Mouse (Mus musculus) lung, embryonic 14.5 days (tissue): ENCODE results near the gene Rack1. TPM values are rescaled to one million over a fixed set of nuclear protein-coding genes. Genes with fewer than 3 reads are reported as not detected.
A peak's percentile ranks its signal among the peaks of the same experiment; 100 is the strongest.
"Not testable (repeated sequence)": the region's sequence is repeated elsewhere in the genome, so short reads cannot be mapped to it uniquely, and the experiment has no call there.

Experiments
- ATAC-seq: fragments of 200-750 bp; cut with Nextera tagmentation; 2 replicates; pipeline ENCODE4 v1.8.0; 2017; ENCODE audit warnings: mild to moderate bottlenecking, moderate TSS enrichment, moderate library complexity; ENCODE audit not compliant: insufficient read depth
- DNase-seq: peaks from one replicate; pipeline ENCODE4 v3.0.0-alpha.2; 2015
- H3K27ac ChIP-seq: fragments of 300-500 bp; sonication (generic); 2 replicates; pipeline ENCODE4 v1.5.1; 2014; ENCODE audit warnings: low read depth, mild to moderate bottlenecking, moderate library complexity
- H3K27me3 ChIP-seq: fragments of 300-500 bp; sonication (generic); 2 replicates; pipeline ENCODE4 v1.6.1; 2014; ENCODE audit warnings: low read length, control low read depth; ENCODE audit not compliant: insufficient read depth
- H3K36me3 ChIP-seq: fragments of 300-500 bp; sonication (generic); 2 replicates; pipeline ENCODE4 v1.6.1; 2014; ENCODE audit warnings: control low read depth; ENCODE audit not compliant: insufficient read depth
- H3K4me1 ChIP-seq: fragments of 300-500 bp; sonication (generic); 2 replicates; pipeline ENCODE4 v1.6.1; 2014; ENCODE audit warnings: antibody characterized with exemption, control low read depth; ENCODE audit not compliant: insufficient read depth
- H3K4me2 ChIP-seq: fragments of 300-500 bp; sonication (generic); 2 replicates; pipeline ENCODE4 v1.6.1; 2014; ENCODE audit warnings: mild to moderate bottlenecking
- H3K4me3 ChIP-seq: fragments of 300-500 bp; sonication (generic); 2 replicates; pipeline ENCODE4 v1.5.1; 2014; ENCODE audit warnings: low read depth, low read length
- H3K9ac ChIP-seq: fragments of 300-500 bp; sonication (generic); 2 replicates; pipeline ENCODE4 v1.6.1; 2014
- H3K9me3 ChIP-seq: fragments of 300-500 bp; sonication (generic); 2 replicates; pipeline ENCODE4 v1.6.1; 2016; ENCODE audit warnings: low read depth, low read length, control low read depth
- CTCF ChIP-seq: IDR thresholded peaks from 2 replicates; pipeline ENCODE4 v1.5.1; 2016; ENCODE audit warnings: antibody characterized with exemption, low read depth
- WGBS: fragments of 180-500 bp; shearing (Covaris S2); extraction: QIAGEN DNeasy Blood & Tissue Kit; methylation state at CpG from one replicate; pipeline ENCODE4 v1.1.7; 2014; 5-methylcytosine and 5-hydroxymethylcytosine counted together
- polyA plus RNA-seq: library from polyadenylated mRNA; unstranded; fragments of >200 nt; fragmentation: Nextera tagmentation; extraction: Ambion mirVana; gene quantifications from 2 replicates; pipeline ENCODE4 v1.2.1, GENCODE M21; 2014

The Rack1 gene
- polyA plus RNA-seq, 1 experiment from 2014 or later, result 940 TPM

DNA sequence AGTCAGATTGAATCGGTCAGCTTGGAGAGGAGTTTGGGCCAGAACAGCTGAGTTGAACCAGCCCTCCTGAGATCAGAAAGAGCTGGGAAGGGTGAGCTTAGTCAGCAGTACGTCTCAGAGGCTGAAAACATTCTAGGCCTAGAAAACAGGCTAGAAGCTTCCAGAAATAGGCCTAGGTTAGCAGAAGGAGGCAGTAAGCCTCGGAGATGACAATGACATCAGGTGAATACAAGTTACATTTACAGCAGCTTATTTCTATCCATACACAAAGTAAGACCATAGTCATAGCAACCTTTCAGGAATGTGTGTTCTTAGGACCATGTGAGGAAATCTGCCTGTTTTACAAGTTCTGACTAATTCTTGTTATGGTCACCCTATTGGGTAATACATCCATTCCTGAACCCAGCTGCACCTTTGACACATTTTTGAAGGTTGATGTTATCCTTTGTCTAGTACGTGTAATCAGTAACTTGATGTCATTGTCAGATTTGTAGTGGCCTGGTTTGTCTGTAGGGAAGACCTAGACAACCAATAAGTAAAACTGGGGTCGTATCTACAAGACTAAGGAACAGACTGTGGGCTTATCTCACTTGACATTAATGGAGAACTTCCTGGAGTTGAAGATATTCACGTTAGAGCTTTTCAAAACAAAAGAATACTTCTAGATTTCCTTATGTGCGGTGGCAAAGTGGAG is 19.6 kb downstream of the Rack1 start:
- Histone ChIP-seq H3K9me3 (no peaks in the 10 kb centered on the region), H3K27me3 (peaks cover 11% of the 10 kb centered on the region; the same call in 1 of the 2 replicates), H3K4me3 (no peak overlapping the region), H3K4me1 (no peaks in the 10 kb centered on the region), H3K27ac (no peak overlapping the region), H3K36me3 (peaks cover 8% of the 10 kb centered on the region; the same call in 1 of the 2 replicates), H3K9ac (no peak overlapping the region), H3K4me2 (no peak overlapping the region)
- ATAC-seq (no peak), DNase-seq (no peak)
- 62% methylated on average over 7 of the region's 7 CpGs for WGBS
- no peak for TF ChIP-seq CTCF

- H3K4me3 ChIP-seq, result no peak overlapping the region
- no peak overlapping the region for H3K4me2 ChIP-seq
- no peaks in the 10 kb centered on the region for H3K9me3 ChIP-seq
- no peak overlapping the region for H3K9ac ChIP-seq
- TF ChIP-seq CTCF, result no peak
- no peaks in the 10 kb centered on the region for H3K4me1 ChIP-seq
- ATAC-seq (no peak), DNase-seq (no peak)
- H3K27me3 ChIP-seq, result peaks cover 11% of the 10 kb centered on the region; the same call in 1 of the 2 replicates
- peaks cover 6% of the 10 kb centered on the region; the same call in 1 of the 2 replicates for H3K36me3 ChIP-seq
- H3K27ac ChIP-seq, result no peak overlapping the region
These were observed 20.2 kb downstream of the Rack1 start for GRCm38 (mm10) chr11:48820308-48820674.

DNA sequence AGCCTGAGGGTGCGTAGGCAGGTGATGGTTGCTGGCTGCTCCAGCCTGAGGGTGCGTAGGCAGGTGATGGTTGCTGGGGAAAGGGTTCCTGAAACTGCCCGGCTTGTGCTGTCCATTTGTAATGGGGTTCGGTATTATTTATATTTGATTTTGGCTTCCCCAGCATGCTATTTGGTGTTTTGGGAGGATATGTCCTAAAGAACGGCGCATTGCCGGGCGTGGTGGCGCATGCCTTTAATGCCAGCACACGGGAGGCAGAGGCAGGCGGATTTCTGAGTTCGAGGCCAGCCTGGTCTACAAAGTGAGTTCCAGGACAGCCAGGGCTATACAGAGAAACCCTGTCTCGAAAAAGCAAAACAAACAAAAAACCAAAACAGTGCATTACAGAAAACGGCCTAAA is 21.2 kb downstream of the Rack1 start:
- H3K4me2 ChIP-seq, H3K9me3 ChIP-seq, H3K27ac ChIP-seq, ATAC-seq, H3K9ac ChIP-seq, H3K36me3 ChIP-seq, H3K4me3 ChIP-seq, H3K4me1 ChIP-seq, DNase-seq: not testable (repeated sequence)
- H3K27me3 ChIP-seq, result peaks cover 11% of the 10 kb centered on the region; the same call in 1 of the 2 replicates
- WGBS, result 79% methylated on average over 14 of the region's 14 CpGs

DNA sequence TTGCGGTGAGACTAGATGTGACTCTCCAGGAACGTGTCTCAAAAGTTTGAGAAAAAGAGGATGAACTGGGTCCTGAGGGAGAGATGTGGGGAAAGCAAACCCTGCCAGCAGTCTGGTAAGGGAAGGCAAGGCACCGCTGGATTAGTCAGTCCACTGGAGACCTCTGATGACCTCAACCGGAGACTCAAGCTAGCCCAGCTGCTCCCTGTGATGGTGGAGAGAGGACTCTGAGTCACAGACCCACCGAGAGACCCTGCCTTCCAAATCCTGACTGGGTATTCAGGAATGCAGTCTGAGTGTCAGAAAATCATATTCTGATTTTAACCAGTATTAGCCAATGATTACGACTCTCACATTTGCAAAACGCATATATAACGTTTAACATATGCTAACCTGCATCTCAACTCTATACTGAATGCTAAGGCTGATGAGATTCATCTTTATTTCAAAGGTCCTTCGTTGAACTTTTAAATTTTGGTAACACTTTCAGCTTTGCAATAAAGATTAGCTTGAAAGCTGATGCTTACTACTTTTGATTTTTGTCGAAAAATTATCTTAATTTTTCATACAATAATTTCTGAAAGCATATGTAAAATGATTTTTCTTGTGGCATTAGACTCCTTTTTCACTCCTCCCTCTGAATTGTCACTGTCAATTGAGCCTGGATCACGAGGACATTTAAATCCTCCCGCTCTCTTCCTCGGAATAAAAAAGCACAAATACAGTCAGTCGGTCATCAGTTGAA is 22.8 kb downstream of the Rack1 start:
- Histone ChIP-seq H3K4me3 (peak overlapping the region; percentile 40), H3K4me2 (peak overlapping the region; percentile 79), H3K4me1 (no peaks in the 10 kb centered on the region), H3K9me3 (no peaks in the 10 kb centered on the region), H3K36me3 (no peaks in the 10 kb centered on the region), H3K27ac (no peak overlapping the region), H3K27me3 (peaks cover 11% of the 10 kb centered on the region; the same call in 1 of the 2 replicates), H3K9ac (peak overlapping the region; percentile 32; the same call in 1 of the 2 replicates)
- 31% methylated on average over 14 of the region's 14 CpGs for WGBS
- TF ChIP-seq CTCF, result no peak
- ATAC-seq, result no peak
- no peak for DNase-seq

DNA sequence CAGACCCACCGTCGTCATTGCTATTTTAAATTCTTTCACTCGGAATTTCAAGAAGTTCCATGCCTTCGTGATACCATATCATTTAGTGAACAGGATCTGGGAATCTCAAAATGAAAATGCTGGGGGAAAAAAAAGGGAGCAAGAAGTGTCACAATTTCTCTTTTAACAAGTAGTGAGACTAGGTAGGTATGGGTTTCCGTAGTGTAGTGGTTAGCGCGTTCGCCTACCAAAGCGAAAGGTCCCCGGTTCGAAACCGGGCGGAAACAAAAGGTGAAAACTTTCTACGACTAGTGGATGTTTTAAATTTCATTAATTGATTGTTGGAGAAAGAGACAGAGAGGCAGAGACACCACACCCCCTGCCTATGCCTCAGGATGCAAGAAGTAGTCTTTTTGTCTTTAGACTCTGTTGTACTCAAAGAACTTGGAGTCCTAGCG is 23.4 kb downstream of the Rack1 start:
- WGBS, result under 1% methylated on average over 15 of the region's 15 CpGs
- Histone ChIP-seq H3K4me1 (no peaks in the 10 kb centered on the region), H3K4me2 (peak overlapping the region; percentile 79), H3K9me3 (no peaks in the 10 kb centered on the region), H3K27me3 (peaks cover 11% of the 10 kb centered on the region; the same call in 1 of the 2 replicates), H3K36me3 (no peaks in the 10 kb centered on the region), H3K27ac (no peak overlapping the region), H3K4me3 (peak overlapping the region; percentile 40), H3K9ac (peak overlapping the region; percentile 32)
- ATAC-seq, result peak; percentile 26
- peak; percentile 91 for DNase-seq
- TF ChIP-seq CTCF, result no peak

GRCm38 (mm10) chr11:48824311-48824830 is 24.2 kb downstream of the Rack1 start:
- Histone ChIP-seq H3K9ac (peak overlapping the region; percentile 26), H3K9me3 (no peaks in the 10 kb centered on the region), H3K27me3 (peaks cover 11% of the 10 kb centered on the region; the same call in 1 of the 2 replicates), H3K4me3 (peak overlapping the region; percentile 40), H3K4me1 (no peaks in the 10 kb centered on the region), H3K27ac (no peak overlapping the region), H3K4me2 (peak overlapping the region; percentile 79), H3K36me3 (no peaks in the 10 kb centered on the region)
- DNase-seq, result no peak
- no peak for TF ChIP-seq CTCF
- 3% methylated on average over 22 of the region's 22 CpGs for WGBS
- ATAC-seq, result no peak

DNA sequence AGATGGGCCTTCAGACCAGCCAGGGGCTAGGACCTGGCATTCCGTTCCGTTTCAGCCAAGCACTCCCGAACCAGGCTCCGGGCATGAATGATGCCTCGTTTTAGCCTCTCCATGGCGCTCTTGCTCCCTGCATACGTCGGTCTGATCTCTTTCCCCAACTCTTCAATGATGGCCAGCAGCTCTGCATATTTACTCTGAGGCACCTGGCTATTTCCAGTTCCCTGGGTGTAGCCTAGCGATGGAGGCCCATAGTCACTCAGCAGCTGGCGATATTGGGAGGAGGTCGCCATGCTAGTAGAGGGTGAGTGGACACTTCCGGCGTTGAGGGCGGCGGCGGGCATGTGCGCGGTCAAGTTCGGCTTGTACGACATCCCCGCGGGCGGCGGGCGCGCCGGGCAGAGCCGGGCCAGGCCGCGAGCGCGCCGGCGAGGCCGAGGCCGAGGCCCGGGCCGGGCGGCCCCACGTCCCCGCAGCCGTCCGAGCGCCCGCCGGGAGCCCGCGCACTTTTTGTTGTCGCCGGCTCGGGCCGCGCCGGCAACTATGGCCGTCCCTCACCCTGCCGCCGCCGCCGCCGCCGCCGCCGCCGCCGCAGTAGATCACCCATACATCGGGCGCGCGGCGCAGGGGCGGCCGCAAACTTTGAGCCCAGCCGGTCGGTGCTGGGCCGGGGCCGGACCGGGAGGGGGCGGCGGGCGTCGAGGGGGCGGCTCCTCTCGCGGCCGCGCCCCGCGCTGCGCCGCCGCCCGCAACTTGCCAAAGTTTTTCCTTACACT is 26.0 kb downstream of the Rack1 start, which contains the start of the genes Trim7 and Gm12184:
Trim7 (plus strand) TSS at position 162 of the 773 bp plus-strand sequence.
Gm12184 (minus strand) TSS at position 677 of the 773 bp plus-strand sequence.
- DNase-seq, H3K9me3 ChIP-seq, H3K36me3 ChIP-seq, H3K4me1 ChIP-seq: not testable (repeated sequence)
- under 1% methylated on average over 33 of the region's 92 CpGs for WGBS
- Histone ChIP-seq H3K27ac (peak within 1 kb of the TSS; percentile 33), H3K4me3 (peak within 1 kb of the TSS; percentile 44), H3K27me3 (peaks cover 11% of the 10 kb centered on the region; the same call in 1 of the 2 replicates), H3K4me2 (peak within 1 kb of the TSS; percentile 79), H3K9ac (peak within 1 kb of the TSS; percentile 52)
- peak; percentile 80 for ATAC-seq
